Mouse (Mus musculus): ENCODE results near the gene Creg2. TPM values are rescaled to one million over a fixed set of nuclear protein-coding genes. Genes with fewer than 3 reads are reported as not detected.

The Creg2 gene
- polyA plus RNA-seq, 1 experiment from 2014 or later = 0.04 TPM

DNA sequence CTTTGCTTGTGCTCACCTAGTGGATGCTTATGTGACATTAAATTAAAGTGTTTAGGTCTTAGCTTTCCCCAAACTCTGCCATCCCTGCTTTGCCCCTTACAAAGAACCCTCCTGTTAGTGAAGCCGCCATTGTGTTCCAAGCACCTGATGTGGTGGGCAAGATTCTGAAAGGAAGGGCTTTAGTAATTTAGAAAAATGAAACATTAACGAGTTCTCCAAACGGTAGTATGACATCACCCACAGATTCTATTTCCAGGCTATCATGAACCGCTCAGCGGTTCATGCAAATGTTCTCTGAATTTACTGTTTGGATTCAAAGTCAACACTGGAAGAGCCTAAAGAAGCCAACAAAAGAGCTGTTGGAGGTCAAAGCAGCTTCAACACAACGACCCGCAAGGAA is 2.7 kb downstream of the Creg2 start:
- H3K4me1 ChIP-seq = peaks cover 19% of the 10 kb centered on the region
- H3K36me3 ChIP-seq = no peaks in the 10 kb centered on the region
- H3K9me3 ChIP-seq = no peaks in the 10 kb centered on the region
- no peak overlapping the region for H3K4me3 ChIP-seq
- no peak for DNase-seq (ENCODE audit: low spot score)
- H3K27me3 ChIP-seq (ENCODE audit: insufficient read depth, poor library complexity, severe bottlenecking) = peaks cover 51% of the 10 kb centered on the region
- 87% methylated on average over 7 of the region's 7 CpGs for WGBS
- H3K27ac ChIP-seq = no peak overlapping the region

DNA sequence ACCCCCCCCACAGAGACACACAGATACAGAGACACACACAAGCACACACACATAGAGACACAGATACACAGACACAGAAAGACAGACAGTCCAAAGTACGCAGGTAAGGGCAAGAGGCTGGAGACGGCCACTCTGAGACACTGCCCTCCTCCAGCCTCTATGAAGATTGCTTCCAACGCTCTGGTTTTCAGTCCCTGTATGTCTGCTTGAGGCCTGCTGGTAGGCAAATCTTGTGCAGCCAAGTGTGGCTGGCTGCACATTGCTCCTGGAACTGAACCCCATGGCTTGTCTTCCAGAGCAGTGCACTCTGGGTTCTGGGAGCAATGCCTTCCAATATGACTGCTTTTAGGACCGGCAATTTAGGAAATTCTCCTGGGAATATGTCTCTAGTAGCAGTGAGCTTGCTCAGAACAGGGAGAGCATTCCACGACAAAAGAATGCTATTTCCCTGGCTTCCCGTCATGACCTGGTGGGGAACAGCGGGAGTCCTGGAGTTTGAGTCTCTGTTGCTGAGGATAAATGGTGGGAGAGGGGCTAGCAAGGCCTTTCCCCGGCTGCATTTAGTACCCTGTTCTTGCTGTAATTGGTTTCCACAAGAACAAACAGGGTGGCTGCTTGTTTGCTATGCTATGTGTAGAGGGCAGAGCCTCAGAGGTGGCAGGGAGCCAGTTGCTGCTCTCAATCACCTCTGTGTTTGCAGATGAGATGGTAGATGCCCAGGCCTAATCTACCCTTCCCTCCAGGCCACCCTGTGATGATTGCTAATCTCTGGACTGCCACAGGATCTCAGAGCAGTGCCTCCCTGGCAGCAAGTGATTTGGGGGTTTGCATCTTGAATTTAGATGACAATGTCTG is 5.1 kb downstream of the Creg2 start:
- peaks cover 2% of the 10 kb centered on the region; the same call in 1 of the 2 replicates for H3K9me3 ChIP-seq
- no peak for DNase-seq (ENCODE audit: low spot score)
- peaks cover 18% of the 10 kb centered on the region for H3K4me1 ChIP-seq
- H3K4me3 ChIP-seq = no peak overlapping the region
- 49% methylated on average over 8 of the region's 8 CpGs for whole genome bisulfite sequencing
- no peak overlapping the region for H3K27ac ChIP-seq
- H3K36me3 ChIP-seq = no peaks in the 10 kb centered on the region
- peaks cover 36% of the 10 kb centered on the region for H3K27me3 ChIP-seq (ENCODE audit: insufficient read depth, poor library complexity, severe bottlenecking)

DNA sequence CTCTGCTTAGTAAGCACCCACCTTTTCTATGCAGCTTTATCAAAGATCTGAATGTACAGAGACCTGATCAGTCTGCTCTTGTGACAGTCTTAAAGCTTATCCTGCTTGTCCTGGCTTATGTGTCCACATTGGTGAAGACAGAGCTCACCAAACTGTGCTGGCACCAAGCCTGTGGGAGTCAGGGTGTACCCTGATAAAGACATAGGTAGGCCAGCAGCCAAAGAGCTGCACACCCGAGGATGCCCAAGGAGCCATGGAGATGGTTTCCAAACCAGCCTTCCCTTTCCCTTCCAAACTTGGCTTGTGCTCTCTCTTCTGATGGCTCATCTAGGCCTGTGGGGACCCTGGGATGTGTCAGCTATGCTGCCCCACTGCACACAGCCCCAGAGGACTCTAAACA is 6.9 kb downstream of the Creg2 start:
- no peak for DNase-seq (ENCODE audit: low spot score)
- 63% methylated on average over 1 of the region's 1 CpGs for WGBS
- Histone ChIP-seq H3K27me3 (ENCODE audit: insufficient read depth, poor library complexity, severe bottlenecking) (peaks cover 18% of the 10 kb centered on the region), H3K27ac (no peak overlapping the region), H3K9me3 (peaks cover 2% of the 10 kb centered on the region; the same call in 1 of the 2 replicates), H3K36me3 (no peaks in the 10 kb centered on the region), H3K4me3 (no peak overlapping the region), H3K4me1 (0 out of 2 replicates have a peak, but pooled peaks cover 3% of the 10 kb centered on the region)

DNA sequence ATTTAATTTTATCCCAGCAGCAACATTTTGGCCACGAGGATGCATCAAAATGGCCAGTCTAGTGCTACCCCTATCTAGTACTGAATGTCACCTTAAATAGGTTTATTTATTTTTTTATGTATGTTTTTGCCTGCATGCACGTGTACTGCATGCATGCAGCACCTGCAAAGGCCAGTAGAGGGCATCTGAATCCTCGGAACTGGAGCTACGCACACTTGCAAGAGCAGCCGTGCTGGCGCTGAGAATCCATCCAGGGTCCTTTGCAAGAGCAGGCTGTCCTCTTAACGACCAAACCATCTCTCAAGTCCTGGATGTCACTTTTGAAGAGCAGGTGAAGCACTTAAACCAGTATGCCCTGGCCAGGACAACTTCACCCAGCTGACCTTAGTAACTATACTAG is 9.6 kb downstream of the Creg2 start:
- Histone ChIP-seq H3K27ac (no peak overlapping the region), H3K9me3 (peaks cover 2% of the 10 kb centered on the region; the same call in 1 of the 2 replicates), H3K4me3 (no peak overlapping the region), H3K36me3 (no peaks in the 10 kb centered on the region), H3K27me3 (ENCODE audit: insufficient read depth, poor library complexity, severe bottlenecking) (no peaks in the 10 kb centered on the region), H3K4me1 (peaks cover 6% of the 10 kb centered on the region)
- DNase-seq (ENCODE audit: low spot score) = no peak
- 85% methylated on average over 7 of the region's 7 CpGs for WGBS

DNA sequence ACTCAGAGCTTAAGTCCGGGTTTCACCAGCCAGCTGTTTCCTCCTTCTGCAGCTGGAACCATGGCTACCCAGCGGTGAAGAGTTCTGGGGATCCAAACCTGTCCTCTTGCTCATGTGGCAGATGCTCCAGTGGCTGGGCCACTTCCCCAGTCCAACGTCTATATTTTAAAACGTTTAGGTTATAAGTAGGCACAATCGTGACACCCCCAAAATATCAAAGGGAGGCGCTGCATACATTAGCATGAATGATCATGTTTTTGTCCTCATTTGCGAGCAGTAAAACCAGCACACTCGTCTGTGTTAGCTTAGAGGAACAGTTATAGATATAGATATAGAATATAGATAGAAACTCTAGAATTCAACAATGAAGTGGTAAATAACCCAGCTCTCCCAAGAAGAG is 14.1 kb downstream of the Creg2 start:
- Histone ChIP-seq H3K36me3 (no peaks in the 10 kb centered on the region), H3K27ac (no peak overlapping the region), H3K4me3 (no peak overlapping the region), H3K27me3 (ENCODE audit: insufficient read depth, poor library complexity, severe bottlenecking) (no peaks in the 10 kb centered on the region), H3K4me1 (peaks cover 12% of the 10 kb centered on the region), H3K9me3 (peaks cover 2% of the 10 kb centered on the region; the same call in 1 of the 2 replicates)
- DNase-seq (ENCODE audit: low spot score) = no peak
- WGBS = 67% methylated on average over 8 of the region's 8 CpGs

DNA sequence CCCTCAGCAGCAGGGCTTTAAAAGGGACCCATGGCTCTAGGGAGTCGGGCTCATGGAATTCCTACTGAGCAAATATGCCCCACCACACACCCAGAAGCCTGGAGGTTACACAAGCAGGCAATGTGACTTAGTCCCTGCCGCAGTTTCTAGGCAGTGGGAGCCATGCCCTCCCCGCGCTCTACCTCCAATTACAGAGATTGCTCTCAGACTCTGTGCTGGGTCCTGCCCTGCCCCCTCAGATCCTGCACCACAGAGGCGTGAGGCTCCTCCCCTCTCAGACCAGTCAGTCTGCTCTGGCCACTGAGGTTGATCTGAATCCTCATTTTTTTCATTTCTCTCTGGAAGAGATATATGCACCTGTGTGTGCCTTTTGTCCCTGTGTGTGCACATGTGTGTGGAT is 14.6 kb downstream of the Creg2 start:
- Histone ChIP-seq H3K27me3 (ENCODE audit: insufficient read depth, poor library complexity, severe bottlenecking) (no peaks in the 10 kb centered on the region), H3K36me3 (no peaks in the 10 kb centered on the region), H3K9me3 (peaks cover under 1% of the 10 kb centered on the region; the same call in 1 of the 2 replicates), H3K4me3 (0 out of 2 replicates have a peak overlapping the region, but pooled peaks have one; percentile 20), H3K27ac (no peak overlapping the region), H3K4me1 (peaks cover 12% of the 10 kb centered on the region)
- no peak for DNase-seq (ENCODE audit: low spot score)
- 6% methylated on average over 5 of the region's 5 CpGs for WGBS

DNA sequence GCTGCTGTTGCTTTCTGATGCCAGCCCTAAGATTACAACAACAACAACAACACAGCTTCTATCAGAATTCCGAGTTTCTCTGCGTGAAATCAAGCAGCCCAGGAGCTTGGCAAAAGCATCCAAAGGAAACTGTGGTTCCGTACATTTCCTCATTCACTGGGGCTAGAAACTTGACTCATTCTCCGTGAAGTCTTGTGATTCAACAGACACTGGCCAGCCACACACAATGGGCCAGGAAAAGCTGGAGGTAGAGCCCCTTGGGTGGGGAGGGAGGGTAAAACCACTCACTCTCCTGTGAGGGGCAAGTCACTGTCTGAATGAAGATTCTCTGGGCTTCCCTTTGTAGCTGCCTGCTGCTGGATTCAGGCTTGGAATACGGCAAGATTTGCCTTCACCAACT is 15.1 kb downstream of the Creg2 start:
- no peak overlapping the region for H3K27ac ChIP-seq
- H3K36me3 ChIP-seq = no peaks in the 10 kb centered on the region
- H3K4me3 ChIP-seq = no peak overlapping the region
- H3K4me1 ChIP-seq = peaks cover 12% of the 10 kb centered on the region
- 34% methylated on average over 5 of the region's 5 CpGs for WGBS
- H3K9me3 ChIP-seq = no peaks in the 10 kb centered on the region
- no peak for DNase-seq (ENCODE audit: low spot score)
- no peaks in the 10 kb centered on the region for H3K27me3 ChIP-seq (ENCODE audit: insufficient read depth, poor library complexity, severe bottlenecking)

DNA sequence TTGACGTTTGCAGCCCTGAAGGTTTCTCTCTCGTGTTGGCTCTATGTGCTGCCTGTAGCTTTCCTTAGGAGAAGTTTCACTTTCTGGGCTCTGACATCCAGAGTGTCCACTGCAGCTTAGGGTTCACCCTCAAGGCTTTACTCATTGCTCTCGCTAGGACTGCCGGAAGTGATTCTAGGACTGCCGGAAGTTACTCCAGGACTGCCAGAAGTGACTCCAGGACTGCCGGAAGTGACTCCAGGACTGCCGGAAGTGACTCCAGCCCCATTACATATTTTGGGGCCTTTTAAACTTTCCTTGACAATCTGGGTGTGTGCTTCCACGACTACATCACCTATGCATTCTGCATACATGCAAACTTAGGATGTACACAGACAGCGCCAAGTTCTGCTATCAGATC is 22.7 kb downstream of the Creg2 start:
- 74% methylated on average over 9 of the region's 9 CpGs for WGBS
- Histone ChIP-seq H3K36me3 (no peaks in the 10 kb centered on the region), H3K27ac (no peak overlapping the region), H3K27me3 (ENCODE audit: insufficient read depth, poor library complexity, severe bottlenecking) (no peaks in the 10 kb centered on the region), H3K9me3 (no peaks in the 10 kb centered on the region), H3K4me3 (no peak overlapping the region), H3K4me1 (no peaks in the 10 kb centered on the region)
- no peak for DNase-seq (ENCODE audit: low spot score)

DNA sequence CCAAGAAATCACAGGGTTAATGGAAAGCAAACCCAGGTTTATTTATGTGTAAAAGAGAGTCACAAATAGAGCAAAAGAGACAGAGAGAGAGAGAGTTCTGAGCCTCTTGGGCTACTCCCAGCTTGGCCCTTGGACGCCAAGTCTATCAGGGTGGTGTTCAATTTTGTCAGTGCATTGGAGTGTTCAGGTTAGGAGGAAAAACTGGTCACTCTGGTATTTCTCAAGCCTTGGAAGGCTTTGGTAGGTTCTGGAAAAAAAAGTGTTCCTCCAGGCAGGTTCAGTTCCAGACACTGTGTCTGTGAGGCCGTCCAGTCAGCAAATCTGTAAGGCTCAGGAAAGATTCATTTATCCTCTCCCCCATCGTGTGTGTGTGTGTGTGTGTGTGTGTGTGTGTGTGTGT is 25.8 kb downstream of the Creg2 start:
- Histone ChIP-seq H3K9me3 (no peaks in the 10 kb centered on the region), H3K27ac (no peak overlapping the region), H3K27me3 (ENCODE audit: insufficient read depth, poor library complexity, severe bottlenecking) (no peaks in the 10 kb centered on the region), H3K36me3 (no peaks in the 10 kb centered on the region), H3K4me3 (no peak overlapping the region), H3K4me1 (no peaks in the 10 kb centered on the region)
- no peak for DNase-seq (ENCODE audit: low spot score)
- 57% methylated on average over 3 of the region's 3 CpGs for WGBS

DNA sequence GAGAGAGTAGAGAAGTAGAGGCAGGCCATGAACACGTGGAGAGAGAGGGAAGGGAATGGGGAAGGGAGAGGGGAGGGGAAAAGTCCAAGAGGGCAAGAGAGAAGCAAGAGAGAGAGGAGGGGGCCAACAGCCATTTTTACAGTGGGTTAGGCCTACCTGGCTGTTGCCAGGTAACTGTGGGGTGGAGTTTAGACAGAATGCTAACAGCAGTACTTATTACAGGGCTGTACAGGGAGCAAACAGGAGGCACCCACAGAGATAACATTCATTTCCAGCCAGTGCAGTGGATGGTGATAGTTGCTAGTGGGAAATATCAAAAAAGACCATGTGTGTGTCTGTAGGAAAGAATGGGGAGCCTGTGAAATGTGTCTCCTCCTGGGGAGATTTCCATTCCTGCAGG is 27.5 kb downstream of the Creg2 start:
- H3K27me3 ChIP-seq (ENCODE audit: insufficient read depth, poor library complexity, severe bottlenecking) = no peaks in the 10 kb centered on the region
- no peak overlapping the region for H3K27ac ChIP-seq
- H3K36me3 ChIP-seq = no peaks in the 10 kb centered on the region
- 38% methylated on average over 1 of the region's 1 CpGs for WGBS
- no peaks in the 10 kb centered on the region for H3K4me1 ChIP-seq
- no peaks in the 10 kb centered on the region for H3K9me3 ChIP-seq
- DNase-seq (ENCODE audit: low spot score) = no peak
- no peak overlapping the region for H3K4me3 ChIP-seq

DNA sequence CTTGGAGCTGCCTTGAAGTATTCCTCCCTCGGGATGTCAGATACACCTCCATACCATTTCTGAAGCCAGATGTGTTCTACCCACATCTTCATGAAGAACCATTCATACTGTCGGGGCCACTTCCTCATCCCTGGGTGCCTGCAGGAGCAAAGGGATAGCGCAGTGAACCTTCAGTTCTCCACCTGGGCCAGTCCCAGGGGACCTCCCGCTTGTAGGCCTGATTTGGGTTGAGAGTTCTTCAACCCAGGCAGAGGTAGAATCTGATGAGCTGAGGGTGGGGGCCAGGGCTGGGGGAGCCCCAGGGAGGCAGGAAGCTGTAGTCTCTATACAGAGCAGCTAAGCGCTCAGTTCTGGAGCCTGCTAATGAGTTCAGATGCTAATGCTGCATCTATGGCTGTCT is 28.2 kb downstream of the Creg2 start:
- no peak for DNase-seq (ENCODE audit: low spot score)
- no peak overlapping the region for H3K27ac ChIP-seq
- H3K36me3 ChIP-seq = no peaks in the 10 kb centered on the region
- no peaks in the 10 kb centered on the region for H3K27me3 ChIP-seq (ENCODE audit: insufficient read depth, poor library complexity, severe bottlenecking)
- no peak overlapping the region for H3K4me3 ChIP-seq
- H3K9me3 ChIP-seq = no peaks in the 10 kb centered on the region
- H3K4me1 ChIP-seq = no peaks in the 10 kb centered on the region
- WGBS = 87% methylated on average over 5 of the region's 5 CpGs

DNA sequence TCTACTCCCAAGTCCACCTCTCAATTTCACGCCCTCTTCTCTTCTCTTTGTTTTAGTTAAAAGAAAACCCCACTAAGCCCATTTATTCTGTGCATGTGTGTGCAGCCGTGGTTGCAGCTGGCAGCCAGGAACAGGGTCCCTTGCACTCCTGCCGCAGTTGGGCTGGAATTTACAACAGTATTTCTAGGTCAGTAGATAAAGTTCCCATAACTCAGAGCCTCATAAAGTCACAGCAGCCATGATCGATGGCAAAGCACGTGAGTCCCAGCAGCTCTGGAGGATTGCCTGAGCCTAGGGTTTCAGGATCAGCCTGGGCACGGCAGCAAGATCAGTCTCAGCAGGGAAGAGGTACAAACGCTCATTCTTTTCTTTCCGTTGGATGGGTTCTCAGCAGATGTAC is 32.8 kb downstream of the Creg2 start:
- Histone ChIP-seq H3K36me3 (no peaks in the 10 kb centered on the region), H3K9me3 (no peaks in the 10 kb centered on the region), H3K27me3 (ENCODE audit: insufficient read depth, poor library complexity, severe bottlenecking) (no peaks in the 10 kb centered on the region), H3K27ac (no peak overlapping the region), H3K4me3 (no peak overlapping the region), H3K4me1 (peaks cover 9% of the 10 kb centered on the region; the same call in 1 of the 2 replicates)
- WGBS = 59% methylated on average over 8 of the region's 8 CpGs
- DNase-seq (ENCODE audit: low spot score) = no peak

DNA sequence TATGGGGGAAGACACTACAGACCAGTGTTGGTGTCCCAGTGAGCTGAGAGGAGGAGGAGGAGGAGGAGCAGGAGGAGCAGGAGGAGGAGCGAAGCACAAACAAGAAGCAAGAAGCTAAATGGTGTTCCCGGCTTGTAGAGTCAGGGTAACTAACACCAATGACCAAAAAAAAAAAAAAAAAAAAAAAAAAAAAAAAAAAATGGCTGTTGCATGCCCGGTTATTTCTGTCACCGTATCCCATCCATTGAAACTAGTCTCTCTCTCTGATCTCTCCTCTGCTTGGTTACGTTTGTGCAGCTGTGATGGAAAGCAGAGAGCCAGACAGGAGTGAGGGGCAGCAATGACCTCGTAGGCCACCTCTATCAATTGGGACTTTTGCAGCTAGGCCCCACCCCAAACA is 35.7 kb downstream of the Creg2 start:
- Histone ChIP-seq H3K36me3 (no peaks in the 10 kb centered on the region), H3K4me1 (peaks cover 12% of the 10 kb centered on the region; the same call in 1 of the 2 replicates), H3K27ac (no peak overlapping the region), H3K27me3 (ENCODE audit: insufficient read depth, poor library complexity, severe bottlenecking) (no peaks in the 10 kb centered on the region), H3K4me3 (no peak overlapping the region), H3K9me3 (no peaks in the 10 kb centered on the region)
- 59% methylated on average over 6 of the region's 6 CpGs for WGBS
- DNase-seq (ENCODE audit: low spot score) = no peak
